Mouse (Mus musculus): Measurements from ENCODE around the gene Bag1. TPM values are rescaled to one million over a fixed set of nuclear protein-coding genes. Genes with fewer than 3 reads are reported as not detected.

The Bag1 gene
- polyA plus RNA-seq, 1 experiment from 2014 or later, result 248 TPM

- no peaks in the 10 kb centered on the region for H3K9me3 ChIP-seq (ENCODE audit: control insufficient read depth, low read length)
- H3K36me3 ChIP-seq (ENCODE audit: control insufficient read depth, insufficient read depth, low read length), result no peaks in the 10 kb centered on the region
- H3K27ac ChIP-seq (ENCODE audit: low read depth, low read length), result no peak overlapping the region
- WGBS, result 52% methylated on average over 11 of the region's 11 CpGs
- no peaks in the 10 kb centered on the region for H3K4me1 ChIP-seq (ENCODE audit: control insufficient read depth, insufficient read depth, low read length)
- H3K4me3 ChIP-seq (ENCODE audit: low read length), result no peak overlapping the region
- H3K9ac ChIP-seq (ENCODE audit: low read depth, low read length), result no peak overlapping the region
- no peak overlapping the region for H3K4me2 ChIP-seq (replicated peaks; ENCODE audit: low read depth, low read length)
- no peak for ATAC-seq (ENCODE audit: low FRiP score, low TSS enrichment)
- H3K27me3 ChIP-seq (ENCODE audit: control insufficient read depth, insufficient read depth, low read length), result no peaks in the 10 kb centered on the region
Observed at GRCm38 (mm10) chr4:40888839-40889238, 59.3 kb downstream of the Bag1 start.

Small RNA genes within 50 kb of the gene (microRNA-seq; reads per million reads assigned to microRNA genes)
- gene Mir3094, result 2.7 reads per million, percentile 10 among the genes with 10 or more reads in this experiment

Other genes with a start within 250 kb of the Bag1 start
- gene Aptx, start 245.1 kb downstream of the Bag1 start, polyA plus RNA-seq (2014; fragmentation: Nextera tagmentation; extraction: Ambion mirVana), result 30.7 and 31.9 TPM in 2 replicates
- gene Dnaja1, start 226.1 kb downstream of the Bag1 start, polyA plus RNA-seq (2014; fragmentation: Nextera tagmentation; extraction: Ambion mirVana), result 497 and 506 TPM in 2 replicates
- 147 and 171 TPM in 2 replicates for gene Smu1, start 190.4 kb downstream of the Bag1 start, polyA plus RNA-seq (2014; fragmentation: Nextera tagmentation; extraction: Ambion mirVana)
- gene B4galt1, start 94.3 kb downstream of the Bag1 start, polyA plus RNA-seq (2014; fragmentation: Nextera tagmentation; extraction: Ambion mirVana), result 36.0 and 45.8 TPM in 2 replicates
- gene Spink4, start 28.2 kb downstream of the Bag1 start, polyA plus RNA-seq (2014; fragmentation: Nextera tagmentation; extraction: Ambion mirVana), result not detected in 2 replicates
- gene Chmp5, start 113 bp upstream of the Bag1 start, polyA plus RNA-seq (2014; fragmentation: Nextera tagmentation; extraction: Ambion mirVana), result 113 and 137 TPM in 2 replicates
- gene Nfx1, start 22.6 kb upstream of the Bag1 start, polyA plus RNA-seq (2014; fragmentation: Nextera tagmentation; extraction: Ambion mirVana), result 58.6 and 103 TPM in 2 replicates
- 0.46 and 0.53 TPM in 2 replicates for gene Aqp7, start 99.8 kb upstream of the Bag1 start, polyA plus RNA-seq (2014; fragmentation: Nextera tagmentation; extraction: Ambion mirVana)
- 12.8 and 13.3 TPM in 2 replicates for gene Aqp3, start 149.9 kb upstream of the Bag1 start, polyA plus RNA-seq (2014; fragmentation: Nextera tagmentation; extraction: Ambion mirVana)
- 18.0 and 32.9 TPM in 2 replicates for gene Nol6, start 176.2 kb upstream of the Bag1 start, polyA plus RNA-seq (2014; fragmentation: Nextera tagmentation; extraction: Ambion mirVana)
- gene Ube2r2, start 187.4 kb upstream of the Bag1 start, polyA plus RNA-seq (2014; fragmentation: Nextera tagmentation; extraction: Ambion mirVana), result 97.6 and 103 TPM in 2 replicates